Mouse (Mus musculus) CH12.LX (cell line): ENCODE data around the gene Cacna1a. TPM values are rescaled to one million over a fixed set of nuclear protein-coding genes. Genes with fewer than 3 reads are reported as not detected.

Source experiments
- DNase-seq: peaks from one replicate; pipeline ENCODE4 v3.0.0-alpha.2; 2013; ENCODE audit errors: extremely low read depth
- H3K27ac ChIP-seq: 2 replicates; pipeline ENCODE4 v1.5.1; 2012; ENCODE audit warnings: low read depth, mild to moderate bottlenecking, control low read depth, moderate library complexity; ENCODE audit not compliant: insufficient read depth
- H3K27me3 ChIP-seq: replicated peaks from 2 replicates; pipeline ENCODE3; 2012; ENCODE audit warnings: inconsistent platforms
- H3K36me3 ChIP-seq, 2 experiments: replicated peaks in 1 of 2; 2 replicates each; pipeline versions ENCODE3 to v1.6.1; 2012; ENCODE audit warnings: inconsistent platforms in 1 of 2, low read length in 1 of 2, mild to moderate bottlenecking in 1 of 2, mixed read lengths in 1 of 2, moderate library complexity in 1 of 2; ENCODE audit not compliant: control insufficient read depth in 1 of 2, insufficient read depth in 1 of 2
- H3K4me1 ChIP-seq, 2 experiments: 2 replicates each; pipeline ENCODE4 v1.6.1; 2012; ENCODE audit warnings: inconsistent platforms in 1 of 2, moderate library complexity in 1 of 2; ENCODE audit not compliant: insufficient read depth in 2 of 2, control insufficient read depth in 1 of 2
- H3K4me2 ChIP-seq: 2 replicates; pipeline ENCODE4 v1.6.1; 2012; ENCODE audit warnings: low read depth, mild to moderate bottlenecking, control low read depth; ENCODE audit not compliant: poor library complexity, insufficient read depth, severe bottlenecking
- H3K4me3 ChIP-seq, 3 experiments: fragments of 150-350 bp in 1 of 3; sonication (generic) in 1 of 3; replicated peaks in 1 of 3; 2 replicates each; pipeline versions ENCODE3 to v1.5.1; 2011 to 2012; ENCODE audit warnings: low read depth in 2 of 3, low read length in 2 of 3, mild to moderate bottlenecking in 2 of 3, moderate library complexity in 2 of 3, control low read depth in 1 of 3, improper control_type of control experiment in 1 of 3, inconsistent platforms in 1 of 3, mixed read lengths in 1 of 3; ENCODE audit not compliant: poor library complexity in 1 of 3
- H3K79me2 ChIP-seq: replicated peaks from 2 replicates; pipeline ENCODE4 v1.6.1; 2012; ENCODE audit warnings: mild to moderate bottlenecking, moderate library complexity; ENCODE audit not compliant: control insufficient read depth, poor library complexity, insufficient read depth, severe bottlenecking; ENCODE audit errors: extremely low read depth
- H3K9ac ChIP-seq: 2 replicates; pipeline ENCODE4 v1.6.1; 2012; ENCODE audit warnings: low read depth, mild to moderate bottlenecking, control low read depth, moderate library complexity; ENCODE audit not compliant: insufficient read depth
- H3K9me3 ChIP-seq: replicated peaks from 2 replicates; pipeline ENCODE3; 2012; ENCODE audit warnings: low read length, inconsistent platforms, mixed read lengths
- BHLHE40 ChIP-seq: IDR thresholded peaks from 2 replicates; pipeline ENCODE4 v1.6.1; 2011; ENCODE audit warnings: mild to moderate bottlenecking, low read depth, low read length, improper control_type of control experiment
- CHD2 ChIP-seq: IDR thresholded peaks from 2 replicates; pipeline ENCODE4 v1.6.1; 2011; ENCODE audit warnings: low read length, improper control_type of control experiment
- CTCF ChIP-seq, 2 experiments: IDR thresholded peaks in 1 of 2; conservative IDR thresholded peaks in 1 of 2; 2 replicates each; pipeline ENCODE4 v1.5.1; 2011 to 2012; ENCODE audit warnings: low read depth in 2 of 2, low read length in 2 of 2, improper control_type of control experiment in 1 of 2, inconsistent platforms in 1 of 2, mild to moderate bottlenecking in 1 of 2, moderate library complexity in 1 of 2
- E2F4 ChIP-seq: IDR thresholded peaks from 2 replicates; pipeline ENCODE4 v1.6.1; 2011; ENCODE audit warnings: low read depth, low read length, improper control_type of control experiment; ENCODE audit not compliant: insufficient replicate concordance
- ELF1 ChIP-seq: IDR thresholded peaks from 2 replicates; pipeline ENCODE4 v1.6.1; 2014; ENCODE audit warnings: low read depth, mild to moderate bottlenecking, inconsistent platforms, low read length, improper control_type of control experiment
- EP300 ChIP-seq: IDR thresholded peaks from 2 replicates; pipeline ENCODE4 v1.6.1; 2011; ENCODE audit warnings: low read length, improper control_type of control experiment
- ETS1 ChIP-seq: conservative IDR thresholded peaks from 2 replicates; pipeline ENCODE4 v1.6.1; 2012; ENCODE audit warnings: low read depth, mild to moderate bottlenecking, inconsistent platforms, low read length, improper control_type of control experiment, moderate library complexity
- IRF4 ChIP-seq: IDR thresholded peaks from 2 replicates; pipeline ENCODE4 v1.6.1; 2014; ENCODE audit warnings: low read depth, mild to moderate bottlenecking, inconsistent platforms, low read length, improper control_type of control experiment
- JUN ChIP-seq: IDR thresholded peaks from 2 replicates; pipeline ENCODE4 v1.6.1; 2011; ENCODE audit warnings: low read depth, mild to moderate bottlenecking, low read length, improper control_type of control experiment, moderate library complexity; ENCODE audit not compliant: insufficient read depth
- JUND ChIP-seq: conservative IDR thresholded peaks from 2 replicates; pipeline ENCODE4 v1.6.1; 2011; ENCODE audit warnings: low read depth, low read length, improper control_type of control experiment
- KAT2A ChIP-seq: IDR thresholded peaks from 2 replicates; pipeline ENCODE4 v1.6.1; 2012; ENCODE audit warnings: low read length, improper control_type of control experiment, inconsistent platforms; ENCODE audit not compliant: insufficient replicate concordance
- MAFK ChIP-seq: IDR thresholded peaks from 2 replicates; pipeline ENCODE4 v1.6.1; 2011; ENCODE audit warnings: low read length, improper control_type of control experiment; ENCODE audit not compliant: insufficient replicate concordance
- MAX ChIP-seq: IDR thresholded peaks from 2 replicates; pipeline ENCODE4 v1.6.1; 2011; ENCODE audit warnings: low read length, improper control_type of control experiment
- MAZ ChIP-seq: IDR thresholded peaks from 2 replicates; pipeline ENCODE4 v1.6.1; 2012; ENCODE audit warnings: low read depth, mild to moderate bottlenecking, inconsistent platforms, low read length, improper control_type of control experiment, moderate library complexity
- MXI1 ChIP-seq: IDR thresholded peaks from 2 replicates; pipeline ENCODE4 v1.6.1; 2011; ENCODE audit warnings: mild to moderate bottlenecking, low read depth, low read length, improper control_type of control experiment
- MYC ChIP-seq: IDR thresholded peaks from 2 replicates; pipeline ENCODE4 v1.6.1; 2011; ENCODE audit warnings: low read depth, mild to moderate bottlenecking, improper control_type of control experiment, low read length
- NELFE ChIP-seq: IDR thresholded peaks from 2 replicates; pipeline ENCODE4 v1.6.1; 2011; ENCODE audit warnings: low read depth, low read length, improper control_type of control experiment
- NRF1 ChIP-seq: IDR thresholded peaks from 2 replicates; pipeline ENCODE4 v1.6.1; 2014; ENCODE audit warnings: low read depth, mild to moderate bottlenecking, inconsistent platforms, low read length, improper control_type of control experiment, moderate library complexity
- PAX5 ChIP-seq: IDR thresholded peaks from 2 replicates; pipeline ENCODE4 v1.6.1; 2012; ENCODE audit warnings: low read length, inconsistent platforms, mixed read lengths
- POLR2AphosphoS2 ChIP-seq: IDR thresholded peaks from 2 replicates; pipeline ENCODE4 v1.6.1; 2011; ENCODE audit warnings: low read depth, low read length, improper control_type of control experiment
- RAD21 ChIP-seq: IDR thresholded peaks from 2 replicates; pipeline ENCODE4 v1.6.1; 2011; ENCODE audit warnings: low read depth, mild to moderate bottlenecking, low read length, improper control_type of control experiment, moderate library complexity
- RCOR1 ChIP-seq: conservative IDR thresholded peaks from 2 replicates; pipeline ENCODE4 v1.6.1; 2012; ENCODE audit warnings: low read depth, mild to moderate bottlenecking, inconsistent platforms, low read length, improper control_type of control experiment
- SIN3A ChIP-seq: IDR thresholded peaks from 2 replicates; pipeline ENCODE4 v1.6.1; 2012; ENCODE audit warnings: low read length, improper control_type of control experiment, inconsistent platforms
- SMC3 ChIP-seq: IDR thresholded peaks from 2 replicates; pipeline ENCODE4 v1.6.1; 2011; ENCODE audit warnings: low read depth, low read length, improper control_type of control experiment
- TBP ChIP-seq: conservative IDR thresholded peaks from 2 replicates; pipeline ENCODE4 v1.6.1; 2011; ENCODE audit warnings: low read depth, low read length, improper control_type of control experiment
- USF1 ChIP-seq: IDR thresholded peaks from 2 replicates; pipeline ENCODE4 v1.6.1; 2014; ENCODE audit warnings: low read depth, mild to moderate bottlenecking, inconsistent platforms, low read length, improper control_type of control experiment
- ZC3H11A ChIP-seq: IDR thresholded peaks from 2 replicates; pipeline ENCODE4 v1.6.1; 2012; ENCODE audit warnings: low read depth, mild to moderate bottlenecking, inconsistent platforms, low read length, improper control_type of control experiment
- ZMIZ1 ChIP-seq: IDR thresholded peaks from 2 replicates; pipeline ENCODE4 v1.6.1; 2012; ENCODE audit warnings: low read depth, mild to moderate bottlenecking, inconsistent platforms, low read length, improper control_type of control experiment
- dilution Hi-C: fragments of 300-500 bp; cut with MboI; formaldehyde crosslinking; loops from 2 replicates; pipeline ENCODE4 v1.14.3; 2020; ENCODE audit warnings: low sequenced_read_pairs; ENCODE audit not compliant: extremely low pct_unique_long_range_greater_than_20kb, extremely low pct_ligation_motif_present
- in situ Hi-C: fragments of 300-500 bp; cut with MboI; formaldehyde crosslinking; loops from 3 replicates; pipeline ENCODE4 v1.14.3; 2019; ENCODE audit warnings: low sequenced_read_pairs, low pct_ligation_motif_present, low pct_unique_long_range_greater_than_20kb, mixed read lengths
- polyA plus RNA-seq: library from polyadenylated mRNA; unstranded; fragments of >175 nt; gene quantifications from 2 replicates; pipeline ENCODE4 v1.2.1, GENCODE M21; 2012; ENCODE audit warnings: low read depth; ENCODE audit not compliant: insufficient read length
- total RNA-seq, 2 experiments: library from RNA; depleted of rRNA; stranded (reverse); fragments of 300-350 nt in 1 of 2; fragments of >200 nt in 1 of 2; gene quantifications; 2 replicates each; pipeline ENCODE4 v1.2.3; 2012 to 2014

Cacna1a gene
- total and polyA plus RNA-seq, 3 experiments: 2.6 to 9.4 (median 6.9) TPM

DNA sequence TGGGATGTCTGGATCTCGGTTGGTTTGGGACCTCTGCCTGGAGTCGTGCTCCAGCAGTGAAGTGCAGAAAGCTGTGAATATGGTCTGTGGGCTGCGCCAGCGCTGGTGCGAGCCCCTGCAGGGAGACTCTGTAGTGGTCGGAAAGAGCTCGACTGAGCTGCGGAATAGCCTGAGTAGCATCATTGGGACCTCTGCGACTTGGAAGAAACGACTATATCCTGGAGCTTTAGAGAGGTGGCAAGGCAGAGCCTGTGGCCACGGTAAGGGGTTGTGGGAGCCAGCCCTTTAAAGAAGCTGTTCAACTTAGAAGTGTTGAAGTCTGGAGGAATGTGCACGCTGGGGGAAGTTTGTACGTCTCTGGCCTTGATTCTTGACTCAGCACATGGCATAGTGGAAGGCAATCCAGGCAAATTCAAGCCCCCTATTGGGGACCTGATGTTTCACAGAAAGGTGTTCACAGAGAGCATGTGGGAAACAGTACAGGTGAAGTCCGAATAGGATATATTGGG is 277.2 kb downstream of the Cacna1a start:
- no peak for TF ChIP-seq USF1
- TF ChIP-seq BHLHE40: no peak
- no peak for TF ChIP-seq TBP
- TF ChIP-seq IRF4: no peak
- TF ChIP-seq MAFK: no peak
- TF ChIP-seq ELF1: no peak
- no peak for TF ChIP-seq RCOR1
- no peak; the same call in 1 of the 2 replicates for TF ChIP-seq JUND
- no peak for TF ChIP-seq KAT2A
- no peak for TF ChIP-seq E2F4
- no peak for TF ChIP-seq MAZ
- peak; percentile 21; the same call in 1 of the 2 replicates for TF ChIP-seq NELFE
- TF ChIP-seq SIN3A: peak; percentile 18; the same call in 1 of the 2 replicates
- no peak for TF ChIP-seq ZC3H11A
- TF ChIP-seq MYC: peak; percentile 83
- TF ChIP-seq EP300: no peak
- TF ChIP-seq ETS1: no peak
- 0 out of 4 replicates have a peak, but pooled peaks of 1 of the 2 experiments have one; percentile 1 for TF ChIP-seq CTCF (conservative IDR thresholded peaks at IDR 0.05 in 1 of 2, IDR thresholded peaks at IDR 0.05 in 1 of 2; ENCODE audit: low read depth in 2 of 2, low read length in 2 of 2)
- TF ChIP-seq RAD21: no peak
- no peak for TF ChIP-seq SMC3
- peak; percentile 80 for TF ChIP-seq MAX
- no peak for TF ChIP-seq JUN
- TF ChIP-seq POLR2AphosphoS2: peak; percentile 58; the same call in 1 of the 2 replicates
- no peak for TF ChIP-seq CHD2
- TF ChIP-seq ZMIZ1: no peak
- TF ChIP-seq PAX5: no peak
- TF ChIP-seq NRF1: no peak
- 0 out of 2 replicates have a peak, but pooled peaks have one; percentile 76 for TF ChIP-seq MXI1
- in situ Hi-C loops (no loop called here), dilution Hi-C loops (no loop called here)
- peak overlapping the region; percentile 75 for H3K9ac ChIP-seq
- H3K4me1 ChIP-seq: peaks cover 3 to 30% of the 10 kb centered on the region in 2 experiments; a peak in 2 of 4 replicates
- peak overlapping the region; percentile 83 for H3K27ac ChIP-seq
- H3K79me2 ChIP-seq: peaks cover 20% of the 10 kb centered on the region
- peak overlapping the region; percentile 73 to 82 (median 79) for H3K4me3 ChIP-seq
- peaks cover 8 to 28% of the 10 kb centered on the region in 2 experiments for H3K36me3 ChIP-seq
- H3K9me3 ChIP-seq: no peaks in the 10 kb centered on the region
- no peak for DNase-seq
- H3K4me2 ChIP-seq: peak overlapping the region; percentile 88
- H3K27me3 ChIP-seq: no peaks in the 10 kb centered on the region
